Mouse (Mus musculus) bone marrow macrophage, adult 2 months (primary cell): ENCODE measurements around the gene Hcar1.

ENCODE experiments used
- CTCF ChIP-seq: IDR thresholded peaks from 2 replicates; pipeline ENCODE4 v1.5.1; 2012; ENCODE audit warnings: low read depth, mild to moderate bottlenecking, low read length, moderate library complexity
- POLR2A ChIP-seq: IDR thresholded peaks from 2 replicates; pipeline ENCODE4 v1.6.1; 2012; ENCODE audit warnings: mild to moderate bottlenecking, low read depth, low read length, borderline replicate concordance

DNA sequence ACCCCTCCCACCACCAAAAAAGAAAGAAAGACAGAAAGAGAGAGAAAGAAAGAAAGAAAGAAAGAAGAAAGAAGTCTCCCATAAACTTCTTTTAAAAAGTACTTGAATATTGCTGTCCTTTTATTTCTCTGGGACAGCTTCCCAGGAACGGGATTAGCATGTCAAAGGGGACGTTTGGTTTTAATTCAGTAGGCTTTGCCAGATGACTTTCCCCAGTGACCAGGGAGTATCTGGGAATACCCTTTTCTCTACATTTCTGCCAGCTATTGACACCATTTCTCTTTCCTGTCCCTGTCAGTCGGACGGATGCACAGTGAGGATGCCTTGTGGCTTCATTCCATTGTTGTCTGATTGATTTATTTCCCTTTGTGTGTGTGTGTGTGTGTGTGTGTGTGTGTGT lies 36.0 kb downstream of the Hcar1 start:
- no peak for TF ChIP-seq POLR2A
- TF ChIP-seq CTCF = no peak
